ENCODE assay signal across 11 mouse cellular contexts in the genomic region with DNA sequence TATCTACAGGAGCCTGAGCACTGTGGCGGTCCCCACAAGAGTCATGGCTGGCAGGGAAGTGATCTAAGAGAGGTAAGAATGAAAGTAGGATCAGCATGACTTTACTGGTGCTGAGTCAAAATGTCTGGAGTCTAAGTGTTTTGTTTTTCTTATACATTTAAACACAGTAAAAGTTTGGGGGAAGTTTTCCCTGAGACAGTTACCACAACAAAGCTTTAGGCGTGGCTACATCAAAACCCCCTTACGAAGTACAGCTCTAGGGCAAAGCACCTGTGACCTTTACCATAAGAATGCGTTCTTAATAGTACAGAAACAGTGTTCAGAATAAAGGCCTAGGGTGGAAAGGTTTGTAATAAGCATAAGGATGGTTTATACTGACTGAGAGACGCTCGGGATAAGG.
"Had no signal": no experiment of that assay in that cellular context is flagged by ENCODE, and none has a peak within 500 bp of the region (broad histone marks: within the 10 kb centered on the region; RNA-seq: fewer than 3 reads in every experiment).

No protein-coding gene starts in this region.

- DNase-seq: kidney, adult 9 months; kidney, postnatal 36 days; left cerebral cortex, postnatal 4 days; lung, adult 2 months; lung, postnatal 10 days; lung, postnatal 4 days; retina, postnatal 1 day; right cerebral cortex, postnatal 4 days; spleen, adult 18-20 months; thymus, adult 18-20 months had no signal

- ATAC-seq: midbrain, embryonic 15.5 days had no signal
